Mouse (Mus musculus) limb, embryonic 13.5 days (tissue): ENCODE data around the gene Cobl. TPM values are rescaled to one million over a fixed set of nuclear protein-coding genes. Genes with fewer than 3 reads are reported as not detected.

Source experiments
- ATAC-seq: fragments of 200-750 bp; cut with Nextera tagmentation; 2 replicates; pipeline ENCODE4 v1.8.0; 2017; ENCODE audit warnings: low read depth, moderate number of reproducible peaks, moderate TSS enrichment; ENCODE audit not compliant: low FRiP score
- H3K27ac ChIP-seq: fragments of 300-500 bp; sonication (generic); 2 replicates; pipeline ENCODE4 v1.5.1; 2015; ENCODE audit warnings: inconsistent platforms, mild to moderate bottlenecking, moderate library complexity
- H3K27me3 ChIP-seq: fragments of 300-500 bp; sonication (generic); 2 replicates; pipeline ENCODE4 v1.6.1; 2015; ENCODE audit warnings: mild to moderate bottlenecking, inconsistent platforms
- H3K36me3 ChIP-seq: fragments of 300-500 bp; sonication (generic); 2 replicates; pipeline ENCODE4 v1.6.1; 2015; ENCODE audit warnings: inconsistent platforms, mild to moderate bottlenecking, moderate library complexity
- H3K4me1 ChIP-seq: fragments of 300-500 bp; sonication (generic); 2 replicates; pipeline ENCODE4 v1.6.1; 2015; ENCODE audit warnings: inconsistent platforms
- H3K4me2 ChIP-seq: fragments of 300-500 bp; sonication (generic); replicated peaks from 2 replicates; pipeline ENCODE4 v1.6.1; 2015; ENCODE audit warnings: inconsistent platforms, mild to moderate bottlenecking, moderate library complexity
- H3K4me3 ChIP-seq: fragments of 300-500 bp; sonication (generic); 2 replicates; pipeline ENCODE4 v1.5.1; 2015; ENCODE audit warnings: moderate library complexity, mild to moderate bottlenecking, inconsistent platforms
- H3K9ac ChIP-seq: fragments of 300-500 bp; sonication (generic); 2 replicates; pipeline ENCODE4 v1.6.1; 2015; ENCODE audit warnings: mild to moderate bottlenecking, inconsistent platforms
- H3K9me3 ChIP-seq: fragments of 300-500 bp; sonication (generic); 2 replicates; pipeline ENCODE4 v1.6.1; 2016; ENCODE audit warnings: inconsistent platforms
- WGBS: fragments of 180-500 bp; shearing (Covaris S2); methylation state at CpG from one replicate; pipeline ENCODE4 v1.1.7; 2015; 5-methylcytosine and 5-hydroxymethylcytosine counted together
- polyA plus RNA-seq: library from polyadenylated mRNA; unstranded; fragments of >200 nt; fragmentation: Nextera tagmentation; extraction: Ambion mirVana; gene quantifications from 2 replicates; pipeline ENCODE4 v1.2.1, GENCODE M21; 2015

Cobl gene
- polyA plus RNA-seq, 1 experiment from 2014 or later = 17.8 TPM

DNA sequence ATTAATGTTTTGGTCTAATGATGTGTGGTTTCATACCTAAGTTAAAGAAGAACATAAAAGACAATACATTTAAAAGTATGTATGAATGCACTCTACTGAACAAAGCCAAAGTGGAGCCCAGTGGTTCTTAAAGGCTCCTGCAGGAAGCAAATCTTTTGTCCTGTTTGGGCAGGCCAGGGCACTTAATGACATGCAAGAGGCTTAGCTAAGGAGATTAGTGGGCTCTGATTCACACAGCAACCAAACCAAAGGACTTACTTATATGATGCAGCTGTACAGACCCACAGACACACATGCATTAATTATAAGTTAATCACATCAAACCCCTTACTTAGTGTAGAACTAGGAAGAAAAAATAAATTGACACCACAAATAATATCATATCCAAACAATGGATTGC is 93.8 kb downstream of the Cobl start:
- no peaks in the 10 kb centered on the region for H3K27me3 ChIP-seq
- H3K9ac ChIP-seq = no peak overlapping the region
- no peak overlapping the region for H3K27ac ChIP-seq
- no peak overlapping the region for H3K4me3 ChIP-seq
- no peak overlapping the region for H3K4me2 ChIP-seq
- no peak for ATAC-seq
- H3K36me3 ChIP-seq = no peaks in the 10 kb centered on the region
- H3K9me3 ChIP-seq = no peaks in the 10 kb centered on the region
- H3K4me1 ChIP-seq = no peaks in the 10 kb centered on the region

DNA sequence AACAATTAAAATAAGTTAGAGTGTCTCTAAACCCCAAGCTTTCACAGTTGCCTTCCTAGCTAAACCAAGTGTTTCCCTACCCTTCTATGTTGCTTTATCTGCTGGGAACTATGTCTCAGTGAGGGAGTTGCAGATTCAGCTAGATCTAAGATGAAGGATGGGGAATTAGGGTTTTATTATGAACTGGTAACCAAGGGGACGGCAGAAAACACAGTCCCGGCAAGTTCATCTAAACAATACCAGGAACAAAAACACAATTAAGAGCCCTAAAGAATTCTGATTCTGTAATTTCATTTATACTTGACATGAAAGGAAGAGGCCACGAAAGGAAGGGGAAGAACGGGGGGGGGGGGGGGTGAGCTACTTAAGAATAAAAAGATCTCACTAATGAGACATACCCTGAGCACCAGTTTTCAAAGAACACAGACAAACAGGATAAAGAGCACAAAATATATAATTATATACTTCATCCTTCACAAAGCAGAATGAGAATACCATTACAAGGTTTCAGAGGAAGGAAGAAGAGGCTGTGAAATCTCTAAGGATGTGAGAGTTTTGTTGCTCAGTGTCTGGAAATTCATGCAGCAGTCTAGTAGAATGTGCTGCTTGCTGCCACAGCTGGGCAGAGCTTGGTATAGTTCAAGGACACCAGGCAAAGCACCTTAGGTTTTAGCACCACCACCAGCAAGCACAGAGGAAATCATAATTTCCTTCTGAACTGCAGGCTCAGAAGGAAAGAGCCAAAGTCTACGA is 97.2 kb downstream of the Cobl start:
- Histone ChIP-seq H3K4me1 (no peaks in the 10 kb centered on the region), H3K9me3 (no peaks in the 10 kb centered on the region), H3K27me3 (no peaks in the 10 kb centered on the region), H3K4me3 (no peak overlapping the region), H3K36me3 (no peaks in the 10 kb centered on the region), H3K4me2 (no peak overlapping the region), H3K9ac (no peak overlapping the region), H3K27ac (no peak overlapping the region)
- 76% methylated on average over 5 of the region's 5 CpGs for WGBS
- ATAC-seq = no peak

DNA sequence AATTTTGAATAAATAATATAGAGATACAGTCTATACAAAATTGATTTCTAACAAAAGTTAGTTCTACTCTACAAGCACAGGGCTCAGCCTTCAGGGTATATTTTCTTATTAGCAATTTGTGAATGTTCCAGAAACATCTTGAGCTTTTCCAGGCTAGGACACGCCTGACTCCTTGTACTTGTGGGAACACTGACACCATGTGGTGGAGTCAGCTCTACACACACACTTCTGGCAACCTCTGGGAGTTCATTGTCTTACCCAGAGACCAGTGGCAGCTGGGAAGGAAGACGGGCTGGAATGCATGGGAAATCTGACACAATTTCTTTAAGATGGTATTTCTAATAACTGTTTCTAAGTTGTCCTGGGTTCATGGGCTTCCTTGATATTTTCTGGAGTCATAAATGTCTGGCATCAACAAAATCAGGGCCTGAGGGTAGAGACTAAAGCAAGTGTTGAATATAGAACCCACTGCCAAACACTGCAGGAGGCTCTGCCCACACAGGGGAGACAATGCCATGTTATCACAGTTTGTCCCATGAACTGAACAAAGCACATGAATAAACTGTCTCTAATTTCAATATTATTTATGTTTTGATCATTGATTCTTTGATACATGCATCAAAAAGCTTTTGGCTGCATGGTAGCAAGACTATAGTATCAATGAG is 105.3 kb downstream of the Cobl start:
- Histone ChIP-seq H3K27me3 (no peaks in the 10 kb centered on the region), H3K9me3 (no peaks in the 10 kb centered on the region), H3K4me2 (no peak overlapping the region), H3K4me3 (no peak overlapping the region), H3K27ac (no peak overlapping the region), H3K4me1 (no peaks in the 10 kb centered on the region), H3K9ac (no peak overlapping the region), H3K36me3 (no peaks in the 10 kb centered on the region)
- 17% methylated on average over 2 of the region's 2 CpGs for WGBS
- peak; percentile 89 for ATAC-seq

DNA sequence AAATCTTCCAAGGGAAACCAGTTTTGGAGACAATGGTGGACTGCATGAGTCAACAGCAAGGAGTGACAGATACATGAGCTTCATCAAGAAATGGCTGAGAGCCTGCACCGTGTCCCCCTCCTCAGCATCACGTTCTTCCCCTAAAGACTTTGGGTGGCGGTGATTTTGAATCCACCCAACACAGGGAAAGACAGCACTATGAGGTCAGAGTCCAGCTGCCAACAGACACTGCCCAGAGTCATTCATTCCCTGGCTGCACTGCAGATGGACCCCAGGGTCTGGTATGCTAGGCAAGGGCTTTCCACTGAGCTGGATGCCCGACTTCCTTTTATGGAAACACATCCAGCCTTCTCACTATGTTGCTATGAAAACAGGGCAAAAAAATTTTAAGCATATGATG is 106.2 kb downstream of the Cobl start:
- Histone ChIP-seq H3K4me3 (no peak overlapping the region), H3K36me3 (no peaks in the 10 kb centered on the region), H3K27me3 (no peaks in the 10 kb centered on the region), H3K9me3 (no peaks in the 10 kb centered on the region), H3K4me1 (no peaks in the 10 kb centered on the region), H3K27ac (no peak overlapping the region), H3K4me2 (no peak overlapping the region), H3K9ac (no peak overlapping the region)
- ATAC-seq = no peak
- WGBS = 76% methylated on average over 4 of the region's 4 CpGs

DNA sequence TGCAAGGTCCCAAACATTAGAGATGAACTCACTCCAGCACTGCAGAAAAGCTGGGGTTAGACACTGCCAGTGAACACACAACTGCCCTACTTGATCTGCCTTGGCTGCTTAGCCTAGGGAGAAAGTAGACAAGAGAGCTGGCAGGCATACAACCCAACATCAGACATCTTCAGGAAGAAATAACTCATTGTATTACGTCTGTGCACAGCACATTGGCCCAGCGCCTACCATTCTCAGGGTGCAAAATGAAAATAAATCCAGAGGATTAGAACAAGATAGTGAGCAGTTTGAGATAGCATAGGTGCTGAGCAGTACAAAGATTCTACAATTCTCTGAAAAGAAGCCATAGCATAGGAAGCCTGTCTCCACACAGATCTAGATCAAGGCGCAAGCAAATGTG is 109.1 kb downstream of the Cobl start:
- WGBS = 83% methylated on average over 3 of the region's 3 CpGs
- Histone ChIP-seq H3K9ac (no peak overlapping the region), H3K9me3 (no peaks in the 10 kb centered on the region), H3K4me2 (no peak overlapping the region), H3K36me3 (no peaks in the 10 kb centered on the region), H3K4me3 (no peak overlapping the region), H3K27me3 (no peaks in the 10 kb centered on the region), H3K27ac (no peak overlapping the region), H3K4me1 (no peaks in the 10 kb centered on the region)
- ATAC-seq = no peak

DNA sequence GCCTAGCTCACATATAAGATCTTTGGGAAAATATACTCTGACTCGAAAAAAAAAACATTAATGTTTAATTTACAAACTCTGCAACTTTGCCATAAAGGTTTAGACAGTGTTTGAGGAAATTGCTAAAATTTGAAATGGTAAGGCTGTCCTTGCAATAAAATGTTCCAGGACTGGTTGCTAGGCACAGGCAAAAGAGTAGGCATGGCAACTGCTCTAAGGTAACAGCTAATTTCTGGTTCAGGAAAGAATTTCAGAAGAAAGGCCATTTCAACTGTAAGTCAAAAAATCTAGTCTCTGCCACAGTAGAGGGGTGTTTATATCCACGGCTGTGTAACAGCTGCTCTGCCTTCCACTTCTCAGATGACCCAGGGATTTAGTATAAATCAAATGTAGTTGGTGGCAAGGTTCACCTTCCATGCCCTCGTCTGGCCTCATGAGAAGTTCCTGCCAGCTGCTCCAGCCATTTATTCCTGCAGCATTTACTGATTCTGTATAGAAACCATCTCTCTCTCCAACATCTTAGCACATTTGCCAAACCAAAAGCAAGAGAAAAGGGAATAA is 113.7 kb downstream of the Cobl start:
- Histone ChIP-seq H3K36me3 (no peaks in the 10 kb centered on the region), H3K9me3 (no peaks in the 10 kb centered on the region), H3K4me2 (no peak overlapping the region), H3K27me3 (no peaks in the 10 kb centered on the region), H3K4me1 (no peaks in the 10 kb centered on the region), H3K9ac (no peak overlapping the region), H3K4me3 (no peak overlapping the region), H3K27ac (peak overlapping the region; percentile 56; the same call in 1 of the 2 replicates)
- WGBS = 23% methylated on average over 3 of the region's 3 CpGs
- peak; percentile 86 for ATAC-seq

DNA sequence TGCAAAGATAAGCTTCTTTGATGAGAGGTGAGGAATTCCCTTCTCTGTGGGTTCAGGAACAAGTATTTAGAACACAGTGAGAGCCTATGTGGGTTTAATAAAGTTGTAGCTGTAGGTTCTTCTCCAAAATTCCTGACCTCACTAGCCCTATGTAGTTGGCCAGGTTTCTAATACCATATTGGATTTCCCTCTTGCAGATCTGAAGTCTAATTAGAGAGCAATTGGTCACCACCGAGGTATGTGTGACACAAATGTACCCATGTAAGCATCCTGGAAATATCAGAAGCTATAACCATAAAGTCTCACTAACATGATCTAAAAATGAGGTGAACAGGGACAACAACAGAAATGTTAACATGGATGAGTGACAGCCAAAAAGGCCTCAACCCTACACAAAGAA is 114.7 kb downstream of the Cobl start:
- Histone ChIP-seq H3K4me1 (no peaks in the 10 kb centered on the region), H3K9me3 (no peaks in the 10 kb centered on the region), H3K36me3 (no peaks in the 10 kb centered on the region), H3K4me3 (no peak overlapping the region), H3K9ac (no peak overlapping the region), H3K27ac (no peak overlapping the region), H3K27me3 (no peaks in the 10 kb centered on the region), H3K4me2 (no peak overlapping the region)
- WGBS = 81% methylated on average over 1 of the region's 1 CpGs
- no peak for ATAC-seq

DNA sequence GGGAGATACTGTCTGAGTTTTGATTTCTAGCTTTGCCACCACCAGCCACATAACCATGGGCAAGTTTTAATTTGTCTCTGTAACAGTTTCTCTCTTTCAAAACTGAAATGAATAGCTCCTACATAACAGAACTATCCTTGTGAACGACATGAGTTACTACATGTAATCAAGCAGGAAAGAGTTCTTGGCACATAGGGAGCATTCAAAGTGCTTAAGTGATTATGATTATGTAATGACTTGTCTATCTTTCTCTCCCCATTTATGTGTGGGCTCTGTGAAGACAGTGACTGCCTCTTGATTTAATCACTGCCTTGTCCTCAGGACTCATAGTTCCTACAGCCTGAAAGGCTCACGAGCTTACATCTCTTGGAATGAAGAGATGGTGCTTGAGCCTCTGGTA is 118.3 kb downstream of the Cobl start:
- Histone ChIP-seq H3K9ac (no peak overlapping the region), H3K4me2 (no peak overlapping the region), H3K36me3 (no peaks in the 10 kb centered on the region), H3K4me1 (no peaks in the 10 kb centered on the region), H3K4me3 (no peak overlapping the region), H3K27ac (no peak overlapping the region), H3K27me3 (no peaks in the 10 kb centered on the region), H3K9me3 (no peaks in the 10 kb centered on the region)
- WGBS = 69% methylated on average over 2 of the region's 2 CpGs
- no peak for ATAC-seq

DNA sequence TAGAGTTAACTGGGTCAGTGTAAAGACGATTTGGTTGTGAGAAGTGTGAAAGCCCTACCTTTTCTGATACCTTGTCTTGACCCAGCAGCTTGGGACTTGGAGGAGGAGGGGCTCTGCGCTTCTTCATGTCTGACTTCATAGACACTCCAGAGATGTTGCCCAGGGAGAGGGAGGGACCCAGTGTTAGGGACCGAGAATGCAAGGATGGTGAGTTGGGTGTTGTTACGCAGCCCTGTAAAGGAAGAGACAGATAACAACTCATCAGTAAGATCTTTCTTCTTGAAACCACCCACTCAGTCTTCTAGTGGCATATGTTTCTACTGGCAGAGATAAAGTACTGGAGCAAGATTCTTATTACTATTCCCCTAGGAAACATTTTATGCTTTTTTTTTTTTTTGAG is 121.1 kb downstream of the Cobl start:
- H3K9ac ChIP-seq = no peak overlapping the region
- 88% methylated on average over 4 of the region's 4 CpGs for WGBS
- no peak for ATAC-seq
- H3K4me3 ChIP-seq = no peak overlapping the region
- 0 out of 2 replicates have a peak, but pooled peaks cover 6% of the 10 kb centered on the region for H3K4me1 ChIP-seq
- no peak overlapping the region for H3K4me2 ChIP-seq
- no peaks in the 10 kb centered on the region for H3K36me3 ChIP-seq
- no peaks in the 10 kb centered on the region for H3K27me3 ChIP-seq
- no peak overlapping the region for H3K27ac ChIP-seq
- H3K9me3 ChIP-seq = no peaks in the 10 kb centered on the region

DNA sequence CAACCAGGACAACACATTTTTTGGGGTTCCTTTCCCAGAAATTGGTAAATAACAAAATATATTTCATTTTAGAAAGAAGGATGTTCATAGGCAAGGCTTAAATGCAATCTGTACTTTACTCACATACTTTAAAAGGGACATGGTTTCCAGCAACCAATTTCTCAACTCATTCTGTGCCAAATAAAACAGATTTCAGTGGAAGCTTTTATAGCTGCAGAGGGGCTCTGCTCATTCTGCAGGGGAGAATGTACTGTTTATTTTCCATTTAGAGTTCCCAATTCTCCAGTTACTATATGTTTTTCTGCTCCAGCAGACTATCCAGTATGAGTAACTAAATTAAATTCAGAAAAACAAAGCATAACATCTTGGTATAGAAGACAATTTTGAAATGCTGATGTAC is 124.1 kb downstream of the Cobl start:
- Histone ChIP-seq H3K9ac (no peak overlapping the region), H3K36me3 (no peaks in the 10 kb centered on the region), H3K9me3 (no peaks in the 10 kb centered on the region), H3K27ac (no peak overlapping the region), H3K4me3 (no peak overlapping the region), H3K4me2 (no peak overlapping the region), H3K4me1 (0 out of 2 replicates have a peak, but pooled peaks cover 6% of the 10 kb centered on the region), H3K27me3 (no peaks in the 10 kb centered on the region)
- ATAC-seq = no peak

DNA sequence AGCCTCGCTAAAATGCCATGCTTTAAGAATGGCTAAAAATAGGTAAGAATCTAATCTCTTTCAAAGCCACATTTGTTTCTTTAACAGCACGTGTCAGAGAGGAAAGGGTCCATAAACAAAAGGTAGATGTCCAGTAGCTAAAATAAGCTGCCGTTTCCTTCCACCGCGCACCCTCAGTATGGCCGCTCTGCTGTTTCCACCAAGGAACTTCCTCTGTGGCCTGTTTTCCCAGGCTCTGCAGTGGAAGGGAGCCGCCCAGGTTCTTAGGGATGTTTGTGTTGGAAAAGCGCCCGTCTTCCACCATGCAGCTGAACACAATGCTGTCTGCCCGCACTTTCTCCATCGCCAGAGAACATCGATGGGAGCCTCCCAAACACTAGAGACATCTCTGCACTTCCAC is 128.6 kb downstream of the Cobl start:
- no peak overlapping the region for H3K9ac ChIP-seq
- no peak overlapping the region for H3K27ac ChIP-seq
- H3K4me3 ChIP-seq = no peak overlapping the region
- no peaks in the 10 kb centered on the region for H3K36me3 ChIP-seq
- no peaks in the 10 kb centered on the region for H3K9me3 ChIP-seq
- 0 out of 2 replicates have a peak, but pooled peaks have one; percentile 38 for ATAC-seq
- H3K4me1 ChIP-seq = peaks cover 13% of the 10 kb centered on the region; the same call in 1 of the 2 replicates
- H3K27me3 ChIP-seq = no peaks in the 10 kb centered on the region
- WGBS = 76% methylated on average over 12 of the region's 12 CpGs
- H3K4me2 ChIP-seq = no peak overlapping the region

DNA sequence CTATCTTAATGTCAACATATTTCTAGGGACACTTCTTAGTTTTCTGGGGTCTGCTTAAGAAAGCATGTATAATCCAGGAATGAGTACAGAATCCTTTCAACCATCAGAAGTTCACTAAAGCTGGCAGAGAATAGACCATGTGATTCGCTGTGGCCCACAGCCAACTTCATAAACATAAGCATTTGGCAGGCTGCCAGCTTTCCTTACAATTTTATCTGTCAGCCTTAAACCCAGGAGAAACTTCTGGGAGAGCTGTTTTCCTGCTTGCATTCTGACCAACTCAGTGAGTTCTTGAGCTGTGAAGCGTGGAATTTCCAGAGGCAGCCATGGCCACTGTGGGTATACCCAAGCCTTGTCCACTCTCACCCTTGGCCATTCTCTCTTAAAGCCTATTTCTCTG is 132.8 kb downstream of the Cobl start:
- H3K27ac ChIP-seq = no peak overlapping the region
- H3K27me3 ChIP-seq = no peaks in the 10 kb centered on the region
- ATAC-seq = peak; percentile 75; the same call in 1 of the 2 replicates
- no peaks in the 10 kb centered on the region for H3K36me3 ChIP-seq
- H3K9me3 ChIP-seq = no peaks in the 10 kb centered on the region
- 47% methylated on average over 2 of the region's 2 CpGs for WGBS
- H3K4me1 ChIP-seq = peaks cover 8% of the 10 kb centered on the region; the same call in 1 of the 2 replicates
- H3K4me2 ChIP-seq = no peak overlapping the region
- H3K9ac ChIP-seq = no peak overlapping the region
- no peak overlapping the region for H3K4me3 ChIP-seq
